Mouse (Mus musculus): ENCODE data around the gene Etv1.
"Not testable (repeated sequence)": the region's sequence is repeated elsewhere in the genome, so short reads cannot be mapped to it uniquely, and the experiment has no call there.

Gene Etv1

DNA sequence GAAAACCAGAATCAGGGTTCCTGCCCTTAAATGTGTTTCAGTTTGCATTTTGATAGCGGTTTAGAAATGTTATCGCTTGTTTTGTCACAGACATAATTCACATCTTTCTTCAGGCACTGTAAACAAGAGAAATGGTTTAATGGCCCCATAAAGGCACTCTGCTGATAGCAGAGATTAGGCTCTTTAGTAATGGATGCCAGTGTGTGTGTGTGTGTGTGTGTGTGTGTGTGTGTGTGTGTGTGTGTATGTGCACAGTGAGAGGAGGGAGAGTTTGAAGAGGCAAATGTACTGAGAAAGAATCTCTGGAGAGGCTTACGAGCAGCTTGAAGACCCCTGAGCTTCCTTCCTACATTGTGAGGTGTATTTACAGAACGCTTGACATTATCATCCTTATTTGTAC, 41.5 kb downstream of the Etv1 start:
- DNase-seq = no peak

DNA sequence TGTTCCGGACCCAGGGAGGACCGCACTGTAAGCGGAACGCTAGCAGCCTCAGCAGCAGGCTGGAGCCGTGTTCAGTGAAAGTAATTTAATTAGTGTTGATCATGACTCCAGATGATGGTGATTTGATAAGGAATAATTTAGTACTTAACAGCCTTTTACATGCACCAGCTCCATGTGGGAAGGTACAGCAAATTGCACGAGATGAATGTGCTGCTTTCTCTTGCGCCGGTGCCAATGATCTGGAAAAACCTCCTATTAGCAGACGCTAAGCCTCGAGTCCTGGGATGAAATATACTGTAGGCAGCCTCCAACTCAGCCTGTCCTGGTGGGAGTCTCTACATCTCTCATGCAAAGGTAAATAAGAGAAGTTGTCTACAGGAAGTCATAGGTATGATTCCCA, 45.2 kb downstream of the Etv1 start:
- no peak for DNase-seq

DNA sequence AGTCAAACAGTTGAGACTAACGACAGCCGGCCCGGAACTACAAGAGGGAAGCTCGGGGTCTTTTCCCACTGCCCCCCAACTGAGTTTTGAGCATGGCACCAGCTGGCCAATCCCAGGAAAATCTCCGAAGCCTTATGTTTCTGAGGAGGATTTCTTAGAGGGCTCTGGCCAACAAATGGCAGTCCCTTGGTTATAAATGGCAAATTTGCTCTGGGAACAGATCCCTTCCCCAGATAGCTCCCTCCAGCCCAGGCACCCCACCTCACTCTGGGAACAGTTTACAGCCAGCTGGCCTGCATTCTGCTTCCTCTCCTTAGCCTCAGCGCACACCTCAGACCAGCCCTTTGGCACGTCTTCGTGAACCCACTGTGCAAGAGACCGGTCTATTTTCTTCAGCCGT, 53.8 kb downstream of the Etv1 start:
- no peak for DNase-seq

DNA sequence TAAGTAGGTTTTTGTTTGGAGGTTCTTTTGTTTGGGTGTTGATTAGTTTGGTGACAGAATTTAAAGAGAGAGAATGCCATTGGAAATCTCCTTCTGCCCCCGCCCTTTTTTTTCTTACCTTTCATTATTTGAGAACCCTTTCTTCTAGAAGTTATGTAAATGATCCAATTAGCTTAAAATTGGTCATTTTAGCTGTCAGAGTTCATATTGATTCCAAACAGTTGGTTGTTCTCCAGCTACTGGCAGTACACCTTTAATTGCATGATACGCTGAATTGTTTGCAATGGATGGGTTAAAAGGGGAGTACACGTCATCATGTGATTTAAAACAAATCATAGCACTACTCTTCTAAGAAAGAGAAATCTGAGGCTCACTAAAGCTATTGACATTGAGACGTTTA, 55.4 kb downstream of the Etv1 start:
- no peak for DNase-seq

DNA sequence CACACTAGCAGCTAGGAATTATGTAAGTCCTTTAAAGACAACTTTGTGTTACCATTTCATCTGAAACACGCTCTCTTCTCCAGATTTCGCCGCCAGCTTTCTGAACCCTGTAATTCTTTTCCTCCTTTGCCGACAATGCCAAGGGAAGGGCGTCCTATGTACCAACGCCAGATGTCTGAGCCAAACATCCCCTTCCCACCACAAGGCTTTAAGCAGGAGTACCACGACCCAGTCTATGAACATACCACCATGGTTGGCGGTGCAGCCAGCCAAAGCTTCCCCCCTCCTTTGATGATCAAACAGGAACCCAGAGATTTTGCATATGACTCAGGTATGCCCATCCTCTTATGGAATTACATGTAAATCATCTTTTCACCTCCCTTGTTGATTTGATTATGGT, 55.8 kb downstream of the Etv1 start:
- not testable (repeated sequence) for DNase-seq

DNA sequence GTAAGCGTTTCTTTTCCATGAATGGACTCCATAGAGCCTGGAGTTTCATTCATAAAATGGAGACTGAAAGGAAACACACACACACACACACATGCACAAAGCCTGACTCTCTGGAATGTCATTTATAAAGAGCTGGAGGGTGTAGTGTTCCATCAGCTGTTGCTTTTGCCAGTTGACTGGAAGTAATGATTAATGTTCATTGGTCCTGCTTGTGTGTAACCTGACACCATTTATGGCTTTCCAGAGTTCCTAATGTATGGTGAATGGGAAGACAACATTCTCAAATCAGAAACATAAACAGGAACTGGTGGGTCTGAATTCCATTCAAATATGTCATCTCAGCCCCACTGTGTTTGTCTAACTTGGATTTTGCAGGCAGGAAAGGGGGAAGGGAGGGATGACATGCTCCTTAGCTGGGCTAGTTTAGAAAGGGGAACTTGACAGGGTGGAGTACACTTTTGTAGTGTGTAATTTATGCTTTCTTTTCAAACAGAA, 64.7 kb downstream of the Etv1 start:
- no peak for DNase-seq

DNA sequence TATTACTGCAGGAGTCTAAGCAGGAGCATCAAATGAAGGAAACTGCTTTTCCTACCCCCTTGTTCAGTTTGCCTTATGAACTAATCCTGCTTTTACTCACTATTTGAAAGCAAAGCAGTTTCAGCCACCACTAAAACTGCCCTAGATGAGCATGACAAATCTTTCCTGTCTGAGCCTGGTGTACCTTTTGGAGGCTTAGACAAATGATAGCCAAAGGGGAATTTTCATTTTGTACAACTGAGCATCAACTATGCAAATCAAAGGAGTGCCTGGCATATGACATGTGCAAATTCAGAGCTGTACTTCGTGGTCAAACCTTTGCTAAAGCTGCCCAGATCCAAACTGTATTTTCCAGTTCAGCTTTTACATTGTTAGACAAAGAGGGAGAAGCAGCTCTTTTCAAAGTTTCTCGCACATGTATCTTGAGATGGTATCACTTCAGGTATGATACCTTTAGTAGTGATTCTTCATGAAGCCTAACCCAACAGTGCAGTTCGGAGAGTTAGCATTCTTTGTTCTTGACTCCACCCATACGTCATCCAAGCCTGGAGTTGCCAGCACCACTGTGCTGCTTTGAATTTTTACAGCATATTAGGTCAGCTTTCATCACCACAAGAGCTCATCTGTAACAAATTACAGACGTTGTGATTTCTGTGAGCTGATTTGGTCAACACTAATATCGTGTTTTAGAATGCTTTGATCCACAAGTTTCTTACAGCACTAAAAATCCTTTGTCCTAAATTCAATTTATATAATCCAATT, 68.5 kb downstream of the Etv1 start:
- DNase-seq = no peak

DNA sequence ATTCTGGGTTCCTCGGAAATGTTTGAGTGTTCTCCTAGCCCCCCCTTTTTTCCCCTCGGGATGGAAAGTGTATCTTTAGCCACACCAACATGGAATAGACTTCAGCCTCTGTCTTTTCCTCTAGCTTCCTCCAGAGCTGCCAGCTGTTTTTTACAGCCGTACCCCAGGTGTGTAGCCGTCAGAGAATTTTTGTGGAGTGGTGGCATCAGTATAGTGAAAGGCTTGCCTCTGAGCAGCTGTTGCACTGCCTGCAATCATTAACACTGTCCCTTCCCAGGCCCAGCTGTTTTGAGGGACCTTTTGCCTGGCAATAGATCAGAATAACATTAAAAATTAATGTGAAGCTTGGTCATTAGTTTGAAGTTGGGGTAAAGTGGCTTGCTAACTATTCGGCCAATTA, 70.8 kb downstream of the Etv1 start:
- DNase-seq = no peak

DNA sequence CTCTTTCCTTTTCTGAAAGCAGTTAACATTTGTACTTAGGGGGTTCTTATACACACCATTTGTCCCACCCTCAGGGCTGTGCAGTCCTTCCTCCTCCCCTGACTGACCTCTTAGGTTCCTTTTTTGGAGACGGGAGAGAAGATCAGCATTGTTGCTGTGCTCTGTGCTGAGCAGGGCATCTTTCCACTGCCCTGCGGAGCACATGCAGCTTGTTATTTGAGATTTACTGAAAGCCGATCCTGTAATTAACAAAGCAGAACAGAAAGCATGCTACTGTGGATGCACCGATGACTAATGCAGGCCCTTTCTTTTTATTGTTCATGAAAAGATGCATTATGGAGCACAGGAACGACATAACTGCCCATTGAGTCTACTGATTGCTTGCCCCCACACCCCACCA, 75.1 kb downstream of the Etv1 start:
- DNase-seq = no peak

DNA sequence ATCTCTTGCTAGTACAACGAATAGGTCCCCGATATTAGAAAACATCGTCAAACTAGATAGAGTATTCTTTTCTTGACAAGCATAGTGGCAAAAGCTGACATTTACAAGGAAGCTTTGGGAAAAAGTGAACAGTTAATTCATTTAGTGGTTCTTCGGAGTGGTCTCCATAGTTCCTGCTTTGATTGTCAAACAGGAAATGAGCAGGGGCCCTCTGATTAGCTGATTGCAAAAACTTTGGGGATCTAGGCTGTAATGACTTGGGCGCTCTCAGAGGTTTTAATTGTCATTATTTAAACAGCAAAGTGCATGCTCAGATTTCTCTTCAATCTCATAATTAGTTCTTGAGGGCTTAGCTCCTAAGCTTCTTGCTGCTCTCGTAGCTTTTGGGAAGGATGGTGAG, 75.6 kb downstream of the Etv1 start:
- DNase-seq = no peak

DNA sequence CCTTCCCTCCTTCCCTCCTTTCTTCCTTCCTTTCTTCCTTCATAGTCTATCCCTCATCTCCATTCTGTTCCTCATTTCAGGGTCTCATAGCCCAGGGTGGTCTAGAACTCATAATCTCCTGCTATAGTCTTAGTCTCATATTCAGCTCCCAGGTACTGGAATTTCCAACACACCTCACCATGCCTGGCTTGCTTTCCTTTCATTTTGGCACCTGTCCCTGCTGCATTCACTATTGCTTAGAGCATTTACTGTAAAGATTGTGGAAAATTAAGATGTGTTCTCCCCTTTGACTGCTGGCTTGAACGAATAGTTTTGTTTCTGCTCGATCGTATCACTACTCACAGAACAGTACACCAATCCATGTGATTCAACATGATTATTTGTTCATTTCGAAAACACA, 80.5 kb downstream of the Etv1 start:
- DNase-seq = no peak

DNA sequence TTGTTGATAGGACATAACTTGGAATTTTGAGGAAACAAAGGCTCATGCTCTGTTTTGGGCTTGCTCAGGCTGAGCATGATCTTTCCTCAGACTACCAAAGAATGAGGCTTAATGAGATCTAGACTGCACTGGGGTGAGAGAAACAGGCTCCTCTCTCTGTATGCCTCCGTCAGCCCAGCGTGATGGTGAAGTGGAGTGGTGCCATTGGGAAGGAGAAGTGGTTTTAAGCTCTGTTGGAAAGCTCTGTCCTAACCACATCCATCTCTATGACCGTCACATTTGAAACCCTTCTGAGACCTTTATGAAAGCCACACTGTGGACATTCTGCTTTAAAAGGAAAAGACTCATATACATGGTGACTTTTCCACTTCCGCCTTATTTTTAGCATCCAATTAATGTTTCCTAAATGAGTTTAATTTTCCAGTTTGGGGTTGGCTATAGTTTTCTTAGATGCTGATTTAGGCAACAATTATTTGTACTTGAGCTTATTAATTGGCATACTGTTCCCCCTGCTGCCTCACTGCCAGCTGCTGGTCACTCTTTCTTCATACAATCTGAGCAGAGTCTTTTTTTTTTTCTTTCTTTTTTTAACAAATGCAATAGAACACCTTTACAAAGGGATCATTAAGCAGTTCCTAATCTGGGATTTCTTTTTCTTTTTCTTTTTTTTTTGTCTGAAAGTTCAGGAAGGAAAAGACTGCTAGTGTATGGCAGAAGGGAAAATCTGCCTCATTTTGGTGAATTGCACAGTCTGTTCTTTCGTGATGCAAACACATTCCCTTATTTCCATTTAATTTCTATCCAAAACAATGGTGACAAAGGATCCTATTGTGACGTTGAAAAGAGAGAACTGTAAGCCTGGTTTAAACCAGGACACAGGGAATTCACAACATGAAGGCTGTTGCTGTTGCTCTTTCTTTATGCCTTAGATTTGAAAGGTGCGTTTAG, 81.3 kb downstream of the Etv1 start:
- DNase-seq = no peak

DNA sequence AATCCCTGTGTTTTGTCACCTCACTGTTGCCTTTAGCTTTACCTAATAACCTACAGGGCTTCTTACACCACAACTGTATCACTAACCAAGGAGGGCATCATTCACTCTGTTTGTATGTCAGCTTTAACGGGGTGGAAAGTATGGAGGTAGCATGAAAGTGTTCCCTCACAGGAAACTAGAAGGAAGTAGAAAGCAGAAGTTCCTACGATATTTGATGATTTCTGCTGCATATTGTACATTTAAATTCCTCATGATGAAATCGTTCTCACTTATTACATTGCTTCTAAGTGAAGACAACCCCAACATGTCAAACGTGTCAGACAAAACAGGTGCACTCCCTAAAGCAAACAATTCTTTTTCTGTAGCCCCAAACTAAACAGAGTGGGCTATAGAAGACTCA, 84.2 kb downstream of the Etv1 start:
- DNase-seq = peak; percentile 13 to 19

DNA sequence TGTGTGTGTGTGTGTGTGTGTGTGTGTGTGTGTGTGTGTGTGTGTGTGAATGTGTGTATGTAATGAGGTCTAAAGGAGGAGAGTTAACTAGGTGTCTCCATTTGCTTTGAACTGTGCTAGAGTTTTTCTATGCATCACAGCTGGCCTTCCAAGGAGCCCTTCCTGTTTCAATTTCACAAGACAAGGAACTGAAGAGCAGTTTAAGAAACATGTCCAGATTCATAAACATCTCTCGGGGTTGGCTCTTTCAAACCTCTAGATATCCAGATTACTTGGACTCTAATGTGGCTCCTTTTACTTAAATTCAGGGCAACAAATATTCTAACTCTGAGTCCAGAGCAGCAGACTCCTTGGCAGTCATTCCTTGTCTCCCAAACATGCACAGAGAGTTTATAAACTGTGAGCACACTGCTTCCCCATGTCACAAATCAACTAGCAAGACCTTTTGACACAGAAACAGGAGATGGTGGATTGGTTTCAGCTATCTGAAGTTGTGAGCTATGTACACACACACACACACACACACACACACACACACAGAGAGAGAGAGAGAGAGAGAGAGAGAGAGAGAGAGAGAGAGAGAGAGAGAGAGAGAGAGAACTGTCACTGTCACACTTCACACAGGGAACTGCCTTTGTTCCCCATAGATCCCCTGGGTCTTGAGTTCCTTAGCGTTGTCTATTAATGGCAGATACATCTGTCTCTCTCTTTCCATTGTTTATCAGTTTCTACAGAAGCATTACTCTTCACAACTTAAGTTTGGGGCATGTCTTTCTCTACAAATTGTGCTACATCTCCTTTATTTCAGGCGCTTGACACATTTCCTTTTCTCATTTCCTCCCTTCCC, 85.0 kb downstream of the Etv1 start:
- peak; percentile 19 to 20 for DNase-seq

DNA sequence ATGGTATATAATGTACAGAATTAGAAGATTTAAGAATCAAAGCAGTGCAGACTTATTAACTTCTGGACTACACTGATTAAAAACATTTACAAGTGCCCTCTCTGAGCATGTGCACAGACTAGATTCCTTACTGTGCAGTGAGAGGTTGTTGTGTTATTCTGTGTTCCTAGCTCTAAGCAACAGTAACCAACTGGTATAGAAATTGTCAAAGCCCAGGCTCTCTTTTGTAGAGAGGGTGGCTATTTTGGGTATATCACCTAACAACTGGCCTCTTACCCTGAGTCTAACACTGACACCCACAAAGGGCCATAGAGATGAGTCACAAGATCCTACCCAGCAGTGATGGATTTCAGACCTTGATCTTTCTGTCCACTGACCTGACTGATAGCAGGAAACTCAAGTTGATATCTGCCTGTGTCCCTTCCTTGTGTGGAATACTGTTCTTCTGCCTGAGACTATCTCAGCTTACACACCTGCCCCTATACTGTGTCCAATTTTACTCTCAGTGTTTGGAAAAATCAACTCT, 95.4 kb downstream of the Etv1 start:
- DNase-seq = no peak

DNA sequence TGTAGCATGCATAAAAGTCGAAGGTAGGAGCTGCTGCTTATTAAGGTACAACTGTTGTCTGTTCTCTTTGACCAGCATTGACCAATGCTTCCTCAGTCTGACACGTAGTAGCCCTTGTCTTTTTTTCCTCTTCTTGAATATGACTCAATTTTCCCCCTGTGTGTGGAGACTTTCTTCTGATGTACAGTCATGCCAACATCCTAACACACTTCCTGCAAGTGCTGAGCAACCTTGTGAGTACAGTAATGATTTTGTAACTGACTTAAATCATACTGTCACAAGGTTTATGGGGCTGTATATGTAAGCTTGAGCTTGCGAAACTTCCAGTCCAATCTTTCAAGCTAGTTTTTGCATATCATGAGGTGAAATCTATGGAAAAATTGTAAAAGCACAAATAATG, 125.3 kb downstream of the Etv1 start:
- DNase-seq = no peak

DNA sequence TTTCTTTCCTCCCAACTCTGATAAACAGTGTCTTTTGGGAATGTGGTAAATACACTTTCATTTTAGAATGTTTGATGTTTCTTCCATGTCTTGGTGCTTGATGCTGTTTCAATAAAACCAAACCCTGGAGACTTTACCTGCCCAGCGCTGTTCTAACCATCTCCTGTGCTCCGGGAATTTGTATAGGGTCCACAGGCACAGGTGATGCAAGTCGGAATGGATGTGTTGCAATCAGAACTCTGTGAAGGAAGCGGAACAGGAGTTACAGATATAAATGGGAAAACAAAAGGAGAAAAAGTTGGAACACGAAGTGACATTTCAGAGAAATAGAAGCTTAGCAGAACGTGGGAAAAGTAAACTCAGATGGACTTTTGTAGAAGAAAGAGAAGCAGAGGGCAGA, 127.1 kb downstream of the Etv1 start:
- DNase-seq = no peak

DNA sequence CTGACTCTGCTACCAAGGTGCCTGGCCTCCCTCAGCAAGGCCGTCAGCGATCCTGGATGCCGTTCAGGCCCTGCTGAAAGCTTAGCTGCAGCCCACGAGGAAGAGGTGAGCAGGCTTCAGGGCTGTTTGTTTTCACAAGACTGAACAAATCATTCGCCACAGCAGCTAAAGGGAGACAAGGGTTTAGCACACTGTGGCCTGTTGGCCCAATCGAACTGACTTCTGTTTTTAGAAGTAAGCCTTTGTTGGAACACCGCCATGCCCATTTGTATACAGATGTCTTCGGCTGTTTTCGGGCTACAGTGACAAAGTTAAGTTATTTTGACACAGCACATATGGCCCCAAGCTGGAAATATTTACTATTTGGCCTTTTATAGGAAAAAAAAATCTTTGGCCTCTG, 127.6 kb downstream of the Etv1 start:
- no peak for DNase-seq

DNA sequence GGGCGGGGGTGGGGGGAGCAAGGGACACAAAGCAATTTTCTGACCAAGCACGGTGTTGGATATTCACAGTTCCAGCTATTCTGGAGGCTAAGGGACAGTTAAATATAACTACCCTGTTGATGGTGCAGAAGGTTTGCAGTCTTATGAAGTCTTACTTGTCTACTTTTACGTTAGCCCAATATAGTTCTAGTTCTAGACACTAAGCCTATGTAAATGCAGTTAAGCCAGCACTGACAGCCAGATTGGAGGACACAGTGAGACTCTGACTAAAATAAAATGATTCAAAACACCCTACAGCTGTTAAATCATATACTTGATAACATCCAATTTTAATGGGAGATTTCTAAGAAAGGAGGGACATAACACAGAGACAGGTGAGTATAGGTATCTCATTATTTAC, 129.8 kb downstream of the Etv1 start:
- DNase-seq = no peak

Measured in B cell, adult 2 months (primary cell).